Mouse (Mus musculus) c-Kit-positive CD71-negative TER-119-negative erythroid progenitor cells, embryonic 14.5 days (primary cell): Measurements from ENCODE around the gene Cck.

Source experiments
- DNase-seq: peaks from one replicate; pipeline ENCODE4 v3.0.0-alpha.2; 2013; ENCODE audit warnings: low read depth

Gene Cck

DNA sequence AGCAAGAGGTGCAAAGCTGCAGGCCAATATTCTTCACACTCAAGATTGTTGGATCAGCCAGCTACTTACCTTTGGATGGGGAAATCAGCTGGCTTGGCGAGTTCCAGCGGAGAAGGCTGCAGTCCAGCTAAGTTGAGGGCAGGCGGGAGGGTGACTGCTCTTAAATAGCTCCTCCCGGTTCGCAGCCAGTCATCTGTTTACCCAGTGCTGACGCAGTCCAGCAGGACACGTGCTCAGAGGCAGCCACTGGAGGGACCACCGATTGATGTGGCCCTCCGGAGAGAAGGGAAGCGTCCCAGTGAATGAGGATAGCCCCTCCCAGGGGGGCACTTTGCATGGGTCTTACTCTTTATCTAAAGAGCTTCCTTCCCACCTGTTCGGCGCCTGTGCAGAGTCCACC, at the start of gene Cck:
Cck (minus strand) TSS at position 166 of the 400 bp plus-strand sequence.
- DNase-seq = no peak

DNA sequence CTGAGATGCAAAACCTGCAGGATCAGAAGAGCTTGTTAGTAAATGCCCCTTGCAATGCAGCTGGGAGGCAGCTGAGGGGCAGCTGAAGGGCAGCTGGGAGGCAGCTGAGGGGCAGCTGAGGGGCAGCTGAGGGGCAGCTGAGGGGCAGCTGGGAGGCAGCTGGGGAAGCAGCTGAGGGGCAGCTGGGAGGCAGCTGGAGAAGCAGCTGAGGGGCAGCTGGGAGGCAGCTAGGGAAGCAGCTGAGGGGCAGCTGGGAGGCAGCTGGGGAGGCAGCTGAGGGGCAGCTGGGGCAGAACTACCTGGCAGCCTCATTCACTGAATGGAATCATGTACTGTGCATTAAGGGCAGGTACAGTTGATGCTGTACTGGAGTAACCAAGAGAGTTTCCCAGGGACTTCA, 46.0 kb upstream of the Cck start:
- DNase-seq = no peak

DNA sequence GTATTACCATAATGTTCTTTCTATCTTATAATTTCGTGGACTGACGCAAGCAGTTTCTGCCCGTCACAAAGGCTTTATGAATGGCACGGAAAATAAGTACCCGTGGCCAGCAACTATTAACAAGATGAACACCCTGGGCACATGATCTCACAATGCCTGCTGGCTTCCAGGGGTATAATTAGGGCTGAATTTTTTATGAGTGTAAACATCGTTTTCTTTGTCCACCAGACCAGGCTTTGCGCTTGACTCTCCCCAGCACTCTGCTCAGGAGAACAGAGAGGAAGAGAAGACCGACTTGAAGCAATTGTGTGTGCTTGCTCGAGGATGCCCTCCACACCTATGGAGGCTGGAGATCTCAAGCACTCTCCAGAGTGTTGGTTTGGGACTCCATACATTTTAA, 37.1 kb upstream of the Cck start:
- no peak for DNase-seq

DNA sequence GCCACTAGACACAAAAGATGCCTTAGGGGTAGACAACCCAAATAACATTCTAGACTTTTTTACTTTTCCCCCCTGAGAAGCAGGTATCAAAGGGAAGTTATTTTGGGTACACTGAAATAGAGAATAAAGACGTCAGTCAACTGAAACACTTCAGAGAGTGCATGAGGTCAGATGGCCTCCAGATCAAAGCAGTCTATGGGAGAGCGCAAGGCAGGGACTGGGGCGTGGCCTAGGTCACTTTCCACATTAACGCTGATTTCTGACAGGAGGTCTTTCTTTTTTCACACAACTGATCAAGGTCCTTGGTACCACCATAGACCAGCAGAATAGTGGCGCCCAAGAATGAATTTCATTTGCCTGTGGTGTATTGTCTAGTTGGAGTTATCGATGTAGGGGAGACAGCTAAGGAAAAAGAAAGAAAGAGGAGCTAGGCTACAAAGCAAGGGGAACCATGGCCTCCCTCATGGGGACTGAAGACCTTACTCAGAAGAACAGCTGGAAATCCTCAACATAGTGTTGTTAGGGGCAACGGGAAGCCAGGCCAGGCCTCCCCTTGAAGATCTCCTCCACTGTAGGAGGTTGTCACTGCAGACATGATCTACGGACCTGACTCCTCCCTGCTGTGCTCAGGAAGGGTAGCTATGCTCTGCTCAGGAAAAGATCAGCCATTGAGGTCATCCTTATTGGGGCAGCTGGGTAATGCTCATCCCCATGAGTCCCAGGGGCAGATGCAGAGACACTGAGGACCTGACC, 33.3 kb upstream of the Cck start:
- no peak for DNase-seq

DNA sequence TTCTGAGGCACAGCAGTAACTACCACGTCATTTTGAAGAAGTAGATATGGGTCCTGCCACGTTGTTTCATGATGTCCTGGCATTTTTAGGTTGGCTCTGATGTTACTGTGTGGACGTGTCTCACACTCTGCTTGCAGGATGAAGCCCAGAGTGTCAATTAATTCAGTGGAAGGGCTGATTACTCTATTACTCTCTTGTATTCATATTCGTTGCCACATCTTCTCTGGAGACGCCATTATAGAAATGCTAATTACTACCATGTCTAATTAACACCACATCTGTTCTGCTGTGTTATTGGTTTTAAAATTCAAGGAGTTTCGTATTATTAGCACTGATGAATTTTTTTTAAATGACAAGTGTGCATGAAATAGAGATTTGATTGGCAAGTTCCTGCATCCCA, 30.7 kb upstream of the Cck start:
- no peak for DNase-seq

DNA sequence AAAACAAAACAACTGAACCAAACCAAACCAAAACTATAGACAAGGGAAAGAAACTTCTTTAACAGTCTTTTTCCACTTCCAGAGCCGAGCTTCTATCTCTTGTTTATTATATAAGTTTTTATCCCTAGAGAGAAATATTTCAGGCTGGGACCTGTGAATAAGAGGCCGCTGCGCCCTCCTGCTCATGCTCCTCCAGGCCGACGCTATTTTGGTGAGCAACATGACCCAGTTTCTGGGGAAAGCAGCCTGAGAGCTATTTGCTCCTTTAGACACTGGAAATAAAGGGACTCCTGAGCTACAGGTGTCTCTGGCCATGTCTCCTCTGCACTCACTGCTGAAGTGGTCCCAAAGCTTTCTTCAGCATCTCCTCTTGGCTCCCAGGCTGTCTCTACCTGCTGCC, 24.6 kb upstream of the Cck start:
- no peak for DNase-seq

DNA sequence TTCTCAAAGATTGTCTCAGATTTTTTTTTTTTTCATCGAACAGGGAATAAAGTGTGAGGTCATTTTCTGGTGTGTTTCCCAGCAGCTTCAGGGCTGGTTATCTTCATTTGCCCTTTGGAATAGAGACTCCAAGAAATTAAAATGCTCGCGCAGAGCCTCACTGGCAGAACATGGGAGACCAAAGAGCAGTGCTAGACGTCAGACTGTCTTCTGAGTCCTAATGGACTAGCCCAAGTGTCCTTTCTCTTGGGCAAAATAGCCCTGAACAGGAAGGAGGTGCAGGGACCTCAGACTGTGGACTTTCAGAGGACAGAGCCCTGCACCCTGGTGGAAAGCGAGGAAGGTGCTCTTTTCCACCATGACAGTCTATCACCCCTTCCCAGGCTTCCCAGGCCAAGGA, 19.0 kb upstream of the Cck start:
- DNase-seq = no peak

DNA sequence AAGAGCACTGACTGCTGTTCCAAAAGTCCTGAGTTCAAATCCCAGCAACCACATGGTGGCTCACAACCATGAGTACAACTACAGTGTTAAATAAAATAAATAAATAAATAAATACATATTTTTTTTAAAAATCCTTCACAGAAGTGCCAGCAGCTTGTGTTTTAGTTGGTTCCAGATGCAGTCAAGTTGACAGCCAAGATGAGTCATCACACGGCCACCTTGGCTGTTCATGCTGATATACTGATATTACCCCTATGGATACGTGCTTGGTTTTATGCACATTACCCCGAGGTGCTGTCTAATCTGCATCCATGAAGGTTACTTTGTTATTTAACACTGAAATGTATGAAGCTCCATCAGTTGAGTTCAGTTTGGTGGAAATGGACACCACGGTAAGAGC, 16.4 kb upstream of the Cck start:
- no peak for DNase-seq

DNA sequence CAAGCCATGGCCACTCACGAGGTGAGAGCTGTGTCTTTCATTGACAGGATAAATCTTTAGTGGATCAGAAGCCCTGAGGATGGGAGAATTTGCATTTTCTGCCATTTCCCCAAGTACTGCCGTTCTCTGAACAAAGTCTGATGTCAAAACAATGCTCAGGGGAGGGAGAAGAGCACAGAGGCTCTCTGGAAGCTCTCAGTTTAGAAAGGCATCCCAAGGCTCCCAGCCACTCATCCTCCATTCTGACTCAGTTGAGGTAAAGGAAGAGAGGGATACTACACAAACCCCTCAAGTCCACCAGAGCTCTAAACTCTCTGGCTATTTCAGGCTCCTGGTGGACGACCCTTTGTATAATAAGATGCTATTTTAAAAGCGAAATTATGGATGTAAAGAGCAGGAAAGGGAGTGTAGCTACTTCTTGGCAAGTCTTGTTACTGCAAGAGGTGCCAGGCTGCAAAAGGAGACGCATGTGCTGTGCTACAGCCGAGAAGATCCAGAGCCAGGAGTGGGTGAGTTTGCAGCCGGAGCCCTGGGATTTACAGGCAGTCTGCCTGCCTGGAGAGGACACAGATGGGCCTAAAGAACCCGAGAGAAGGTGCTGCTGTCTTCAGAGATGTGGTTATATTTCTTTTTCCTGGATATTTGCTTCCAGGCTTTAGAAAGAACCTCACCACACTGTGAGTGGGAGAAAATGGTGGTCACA, 11.1 kb upstream of the Cck start:
- no peak for DNase-seq

DNA sequence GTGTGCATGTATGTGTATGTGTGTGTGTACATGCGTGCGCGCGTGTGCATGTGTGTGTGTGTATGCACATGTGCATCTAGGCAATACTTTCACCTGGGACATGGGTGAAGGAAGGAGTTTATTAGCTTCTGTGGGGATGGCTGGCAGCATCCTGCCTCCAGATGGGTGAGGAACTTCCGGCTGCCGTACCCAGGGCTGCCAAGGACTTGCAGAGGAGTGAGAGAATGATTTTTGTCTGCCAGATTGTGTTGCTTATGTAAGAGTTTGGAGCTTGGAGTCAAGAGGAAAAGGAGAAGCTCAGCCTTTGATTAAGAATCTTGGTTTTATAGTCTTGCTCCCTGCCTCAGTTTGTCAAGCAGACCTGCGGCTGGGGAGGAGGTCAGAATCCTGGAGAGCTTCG, 9.9 kb upstream of the Cck start:
- DNase-seq = no peak

DNA sequence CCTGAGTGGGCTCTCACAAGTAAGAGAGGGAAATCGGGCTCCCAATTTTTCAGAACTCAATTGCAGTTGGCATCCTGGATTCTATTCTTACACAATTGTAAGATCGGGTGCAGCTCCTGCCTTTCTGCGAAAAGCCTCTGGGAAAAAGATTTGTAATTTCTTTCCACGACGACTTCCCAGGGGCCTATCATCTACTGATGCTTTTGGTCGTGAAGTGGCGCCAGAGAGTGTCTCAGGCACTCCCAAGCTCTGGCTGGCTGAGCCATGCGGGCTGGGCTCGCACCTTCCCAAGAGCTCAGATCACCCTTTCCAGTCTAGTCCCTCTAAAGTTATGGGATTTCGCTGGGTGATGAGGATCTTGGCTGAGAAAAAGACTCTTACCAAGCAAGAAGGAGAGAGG, 608 bp upstream of the Cck start:
- DNase-seq = no peak

DNA sequence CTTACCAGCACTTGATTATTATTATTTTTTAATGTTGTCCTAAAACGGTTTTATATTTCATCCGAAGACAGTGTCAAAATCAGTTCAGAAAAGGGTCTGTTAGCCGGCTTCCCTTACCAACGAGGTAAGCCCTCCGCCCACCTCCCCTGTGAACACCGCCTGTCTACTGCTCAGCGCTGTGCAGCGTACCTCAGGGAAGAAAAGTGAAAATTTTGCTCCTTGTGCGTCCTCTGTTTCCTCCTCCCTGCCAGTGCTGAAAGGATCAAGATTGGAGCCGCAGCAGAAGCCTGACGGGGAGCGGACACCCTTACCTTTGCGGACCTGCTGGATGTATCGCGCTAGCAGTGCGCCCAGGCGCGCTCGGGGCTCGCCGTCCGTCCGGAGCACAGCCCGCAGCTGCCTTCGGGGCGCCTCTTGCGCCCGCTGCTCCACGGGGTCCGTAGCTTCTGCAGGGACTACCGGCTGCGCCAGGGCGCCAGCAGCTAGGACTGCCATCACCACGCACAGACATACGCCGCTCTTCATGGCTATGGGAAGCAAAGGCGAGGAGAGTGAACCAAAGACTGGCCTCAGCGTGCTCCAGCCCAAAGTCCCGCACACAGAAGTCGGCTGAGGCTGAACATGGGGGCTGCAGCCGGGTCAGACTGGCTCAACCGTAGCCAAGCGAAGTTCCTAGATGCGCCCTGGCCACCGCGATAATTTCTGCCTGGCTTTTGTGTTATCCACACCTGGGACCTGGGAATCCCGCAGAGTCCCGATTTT, 1.3 kb downstream of the Cck start:
- no peak for DNase-seq

DNA sequence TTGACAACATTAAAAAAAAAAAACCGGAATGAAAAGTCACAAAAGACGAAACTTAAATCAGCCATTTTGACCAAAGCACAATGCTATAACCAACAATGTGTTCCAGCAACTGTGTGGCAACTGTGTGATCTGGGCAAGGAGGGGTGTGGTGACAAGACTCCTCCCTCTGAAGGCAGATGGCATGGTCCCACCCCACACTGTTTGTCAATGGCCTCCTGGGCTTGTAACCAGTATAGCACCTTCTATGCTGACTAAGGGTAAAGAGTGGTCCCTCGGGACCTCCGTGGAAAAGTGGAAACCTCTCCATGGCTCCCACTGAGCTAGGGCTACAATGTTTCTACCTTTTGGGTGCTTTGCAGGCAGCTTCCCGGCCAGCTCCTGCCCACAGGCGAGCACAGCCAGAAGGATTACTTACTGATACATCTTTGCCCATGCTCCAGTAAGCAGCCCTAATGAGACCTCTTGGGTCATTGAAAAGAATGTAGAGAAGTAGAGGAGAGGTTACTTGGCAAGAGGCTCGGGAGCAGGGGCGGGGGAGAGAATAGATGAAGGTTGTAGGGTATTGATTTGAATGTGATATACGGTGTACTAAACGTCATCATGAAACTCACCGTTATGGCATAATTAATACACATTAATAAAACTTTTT, 3.8 kb downstream of the Cck start:
- no peak for DNase-seq

DNA sequence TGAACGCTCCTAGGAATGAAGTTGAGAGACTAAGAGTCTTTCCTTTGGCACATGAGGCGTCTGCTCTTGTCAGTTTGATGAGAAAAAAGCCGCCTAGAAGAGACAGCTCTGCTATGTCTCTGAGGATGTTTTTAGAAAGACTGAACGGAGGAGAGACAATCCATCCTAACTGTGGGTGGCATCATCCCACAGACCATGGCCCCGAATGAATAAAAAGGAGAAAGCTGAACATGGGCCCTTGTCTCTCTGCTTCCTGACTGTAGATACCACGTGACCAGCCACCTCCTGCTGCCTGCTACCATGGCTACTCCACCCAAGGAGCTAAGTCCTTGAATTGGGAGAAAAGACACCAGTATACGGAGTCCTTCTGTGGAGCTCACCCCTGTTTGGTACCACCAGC, 8.3 kb downstream of the Cck start:
- DNase-seq = no peak

DNA sequence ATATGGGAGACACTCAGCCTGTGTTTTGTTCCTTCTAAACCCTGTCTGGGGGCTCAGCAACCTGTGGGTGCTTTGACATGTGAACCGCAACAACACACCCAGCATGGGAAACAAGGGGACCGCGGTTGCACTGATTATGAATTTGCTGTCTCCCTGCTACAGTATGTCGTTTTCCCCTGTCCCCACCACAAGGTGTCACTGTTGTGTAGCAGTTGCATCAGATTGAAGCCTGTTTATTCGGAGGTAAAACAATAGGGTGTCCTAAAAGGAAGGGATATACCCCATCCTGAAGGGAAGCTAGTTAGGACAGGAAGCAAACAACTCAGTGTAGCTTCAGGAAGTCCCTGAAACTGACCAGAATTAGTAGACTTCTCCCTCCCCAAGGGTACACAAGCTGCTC, 16.0 kb downstream of the Cck start:
- peak; percentile 70 for DNase-seq

DNA sequence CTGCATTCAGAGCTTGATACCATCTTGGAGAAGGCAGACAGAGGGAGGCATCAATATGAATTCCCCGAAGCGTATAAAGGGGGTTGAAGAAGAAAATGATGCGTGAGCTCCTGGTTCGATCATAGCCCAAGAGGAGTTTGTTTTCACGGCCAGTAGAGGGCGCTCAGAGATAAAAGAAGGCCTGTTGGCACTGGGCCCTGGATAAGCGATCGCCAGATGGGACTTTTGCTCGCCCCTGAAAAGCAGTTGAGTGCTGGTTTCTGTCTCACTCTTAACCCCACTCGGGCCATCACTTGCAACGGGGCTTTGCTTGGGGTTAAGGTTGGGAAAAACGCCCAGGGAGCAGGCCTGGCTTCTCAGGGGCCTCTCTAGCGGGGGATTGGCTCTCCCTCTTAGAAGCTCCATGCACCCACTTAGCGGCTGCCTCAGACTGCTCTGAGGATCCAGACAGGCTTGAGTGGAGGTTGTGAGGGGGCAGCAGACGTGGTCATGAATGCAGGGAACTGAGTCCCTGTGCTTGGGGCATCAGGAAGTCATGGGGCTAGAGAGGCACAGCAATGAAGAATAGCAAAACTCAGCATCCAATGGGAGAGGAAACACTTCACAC, 18.1 kb downstream of the Cck start:
- DNase-seq = peak; percentile 69

DNA sequence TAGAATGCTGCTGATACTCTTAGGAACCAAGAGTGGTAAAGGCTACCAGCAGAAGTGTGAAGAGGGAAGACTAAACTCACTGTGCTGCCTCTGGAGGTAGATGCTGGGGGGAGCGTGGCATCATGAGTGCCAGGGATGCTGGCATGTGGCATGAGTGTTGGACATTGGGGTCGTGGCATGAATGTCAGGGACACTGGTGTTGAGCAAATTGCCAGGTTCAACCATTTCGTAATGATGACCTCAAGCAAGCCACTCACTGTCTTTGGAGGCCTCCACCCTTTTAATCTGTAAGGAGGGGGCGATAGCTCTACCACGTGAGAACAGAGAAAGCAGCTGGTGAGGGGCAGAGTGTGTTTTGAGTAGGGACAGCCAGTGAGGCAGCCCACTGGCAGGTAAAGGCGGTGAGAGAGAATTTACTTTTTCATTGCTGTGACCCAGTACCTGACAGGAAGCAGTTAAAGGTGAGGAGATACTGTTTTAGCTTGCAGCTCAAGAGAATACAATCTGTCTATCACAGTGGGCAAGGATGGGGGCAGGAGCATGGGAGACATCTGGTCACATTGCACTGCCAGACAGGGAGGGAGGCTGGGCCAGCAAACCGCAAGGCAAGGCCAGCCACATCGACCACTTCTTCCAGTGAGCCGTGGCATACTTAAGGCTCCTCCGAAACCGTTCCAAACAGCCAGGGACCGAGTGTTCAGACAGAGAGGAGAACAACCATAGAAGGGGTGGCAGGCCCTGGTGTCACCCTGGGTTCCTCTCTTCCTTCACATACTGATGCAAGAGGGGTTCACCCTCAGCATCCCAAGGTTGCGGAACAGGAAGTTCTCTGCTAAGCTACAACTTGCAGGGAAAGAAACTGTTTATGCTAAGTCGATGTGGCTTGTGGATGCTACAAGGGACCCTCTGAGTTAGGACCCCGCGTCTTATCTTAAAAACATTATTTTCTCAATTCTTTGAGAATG, 19.7 kb downstream of the Cck start:
- no peak for DNase-seq

DNA sequence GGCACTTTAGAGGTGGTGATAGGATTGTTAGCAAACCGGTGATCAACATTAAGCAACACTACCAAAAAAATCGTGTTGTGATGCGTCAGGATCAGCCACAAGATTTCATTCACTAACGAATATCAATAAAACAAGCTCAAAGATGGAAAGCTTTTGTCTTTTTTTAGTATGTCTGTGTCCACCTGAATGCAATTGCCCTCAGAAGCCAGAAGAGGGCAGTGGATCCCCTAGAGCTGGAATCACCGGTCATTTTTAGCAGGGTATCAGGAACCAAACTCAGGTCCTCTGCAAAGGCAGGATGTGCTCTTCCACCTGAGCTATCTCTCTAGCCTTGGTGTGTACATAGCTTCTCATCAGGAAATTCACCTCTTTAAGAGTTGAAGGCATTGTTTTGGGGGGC, 20.7 kb downstream of the Cck start:
- DNase-seq = no peak

DNA sequence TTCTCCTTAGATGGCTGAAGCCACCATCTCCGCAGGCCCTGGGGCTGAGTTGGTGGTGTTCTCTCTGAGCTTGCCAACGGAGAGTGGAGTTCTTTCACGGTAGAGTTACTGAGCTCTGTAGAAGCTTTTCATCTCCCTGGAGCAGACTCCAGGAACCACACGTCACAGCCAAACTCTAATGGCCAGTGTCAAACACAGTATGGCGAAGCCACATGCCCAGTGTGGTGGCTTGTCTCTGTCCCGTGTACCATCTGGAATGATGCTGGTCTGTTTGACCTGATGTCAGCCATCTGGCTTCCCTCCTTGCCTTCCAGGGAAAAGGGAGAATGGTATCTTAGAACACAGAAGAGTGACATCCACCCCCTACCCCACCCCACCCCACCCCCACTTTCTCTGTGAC, 25.8 kb downstream of the Cck start:
- no peak for DNase-seq

DNA sequence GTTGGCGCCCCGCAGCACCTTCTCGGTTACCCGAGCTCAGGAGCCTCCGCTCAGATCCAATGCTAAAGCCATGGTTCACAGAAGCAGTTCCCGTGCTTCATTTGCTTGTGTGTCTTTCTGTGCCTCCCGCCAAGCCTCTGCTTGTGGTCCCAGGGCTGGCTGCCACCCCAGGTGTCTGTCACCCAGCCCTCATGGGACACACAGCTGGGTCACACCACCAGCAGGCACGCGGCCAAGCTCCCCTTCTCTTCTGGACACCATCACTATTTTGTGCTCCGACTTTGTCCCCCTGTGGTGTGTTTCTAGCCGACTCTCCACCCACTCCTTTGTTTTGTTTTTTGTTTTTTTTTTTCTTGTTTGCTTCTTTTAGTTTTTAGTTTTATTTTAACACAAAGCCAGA, 28.0 kb downstream of the Cck start:
- no peak for DNase-seq

DNA sequence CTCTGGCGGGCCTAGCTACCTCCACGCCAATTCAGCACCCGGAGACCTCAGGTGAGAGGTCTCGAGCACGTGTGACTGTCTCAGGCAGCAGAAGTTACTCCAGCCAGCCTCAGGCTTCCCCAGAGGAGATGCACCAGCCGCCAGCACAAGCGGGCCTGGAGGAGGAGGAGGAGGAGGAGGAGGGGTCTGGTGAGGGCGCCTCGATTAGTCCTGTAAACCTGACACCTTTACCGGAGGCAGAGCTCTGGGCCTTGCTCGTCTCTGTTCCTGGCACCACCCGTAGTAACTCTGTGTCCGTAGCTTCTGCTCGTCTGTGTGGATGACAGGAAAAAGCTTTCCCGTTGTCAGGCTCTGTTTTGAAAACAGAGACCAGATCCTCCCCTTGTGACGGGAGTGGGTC, 35.0 kb downstream of the Cck start:
- DNase-seq = no peak
